Mouse (Mus musculus) kidney, embryonic 14.5 days (tissue): ENCODE measurements around the gene Lrrn3. TPM values are rescaled to one million over a fixed set of nuclear protein-coding genes. Genes with fewer than 3 reads are reported as not detected.
A peak's percentile ranks its signal among the peaks of the same experiment; 100 is the strongest.

Source experiments
- ATAC-seq: fragments of 200-750 bp; cut with Nextera tagmentation; 2 replicates; pipeline ENCODE4 v1.8.0; 2017; ENCODE audit warnings: moderate number of reproducible peaks, mild to moderate bottlenecking, moderate TSS enrichment, moderate library complexity; ENCODE audit not compliant: low FRiP score, low TSS enrichment
- H3K27ac ChIP-seq: fragments of 300-500 bp; sonication (generic); 2 replicates; pipeline ENCODE4 v1.5.1; 2014; ENCODE audit warnings: low read depth, mild to moderate bottlenecking, low read length, moderate library complexity, mixed read lengths
- H3K27me3 ChIP-seq: fragments of 300-500 bp; sonication (generic); 2 replicates; pipeline ENCODE4 v1.6.1; 2014; ENCODE audit warnings: mild to moderate bottlenecking, low read length; ENCODE audit not compliant: control insufficient read depth, insufficient read depth
- H3K36me3 ChIP-seq: fragments of 300-500 bp; sonication (generic); 2 replicates; pipeline ENCODE4 v1.6.1; 2014; ENCODE audit warnings: low read length, mixed read lengths; ENCODE audit not compliant: control insufficient read depth, insufficient read depth
- H3K4me1 ChIP-seq: fragments of 300-500 bp; sonication (generic); 2 replicates; pipeline ENCODE4 v1.6.1; 2014; ENCODE audit warnings: low read length, mixed read lengths; ENCODE audit not compliant: control insufficient read depth, insufficient read depth
- H3K4me2 ChIP-seq: fragments of 300-500 bp; sonication (generic); replicated peaks from 2 replicates; pipeline ENCODE4 v1.6.1; 2014; ENCODE audit warnings: low read depth, mild to moderate bottlenecking, low read length
- H3K4me3 ChIP-seq: fragments of 300-500 bp; sonication (generic); 2 replicates; pipeline ENCODE4 v1.5.1; 2014; ENCODE audit warnings: mild to moderate bottlenecking, low read length
- H3K9ac ChIP-seq: fragments of 300-500 bp; sonication (generic); 2 replicates; pipeline ENCODE4 v1.6.1; 2014; ENCODE audit warnings: low read depth, mild to moderate bottlenecking, low read length, moderate library complexity
- H3K9me3 ChIP-seq: fragments of 300-500 bp; sonication (generic); 2 replicates; pipeline ENCODE4 v1.6.1; 2016; ENCODE audit warnings: low read length; ENCODE audit not compliant: control insufficient read depth
- WGBS: fragments of 180-500 bp; shearing (Covaris S2); extraction: QIAGEN DNeasy Blood & Tissue Kit; methylation state at CpG from one replicate; pipeline ENCODE4 v1.1.7; 2014; 5-methylcytosine and 5-hydroxymethylcytosine counted together
- polyA plus RNA-seq: library from polyadenylated mRNA; unstranded; fragments of >200 nt; fragmentation: Nextera tagmentation; extraction: Ambion mirVana; gene quantifications from 2 replicates; pipeline ENCODE4 v1.2.1, GENCODE M21; 2014

Gene Lrrn3
- 2.3 and 3.7 TPM in 2 replicates for polyA plus RNA-seq

DNA sequence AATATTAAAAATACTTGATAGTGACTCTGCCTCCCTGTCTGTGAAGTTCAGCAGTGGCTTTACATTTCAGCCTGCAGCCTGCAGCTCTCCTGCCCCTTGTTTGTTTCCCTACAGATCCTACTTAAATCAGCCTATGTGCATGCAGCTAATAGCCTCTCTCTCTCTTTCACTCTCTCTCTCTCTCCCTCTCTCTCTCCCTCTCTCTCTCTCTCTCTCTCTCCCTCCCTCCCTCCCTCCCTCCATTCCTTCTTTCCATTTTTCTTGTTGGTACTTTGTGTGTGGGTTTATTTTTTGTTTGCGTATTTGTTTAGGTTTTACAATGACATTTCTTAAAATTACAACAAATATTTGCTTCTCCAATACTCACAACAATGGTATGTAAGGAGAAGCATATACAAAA, at the start of gene Lrrn3:
Gene Lrrn3 (minus strand): TSS at position 101 of the 400 bp plus-strand sequence.
- no peaks in the 10 kb centered on the region for H3K9me3 ChIP-seq
- peaks cover 4% of the 10 kb centered on the region; the same call in 1 of the 2 replicates for H3K27me3 ChIP-seq
- H3K4me1 ChIP-seq, result 0 out of 2 replicates have a peak, but pooled peaks cover 2% of the 10 kb centered on the region
- peak within 1 kb of the TSS; percentile 31; the same call in 1 of the 2 replicates for H3K9ac ChIP-seq
- H3K27ac ChIP-seq, result no peak within 1 kb of the TSS
- 92% methylated on average over 1 of the region's 1 CpGs for WGBS
- peak within 1 kb of the TSS; percentile 33 for H3K4me3 ChIP-seq
- no peak for ATAC-seq
- H3K36me3 ChIP-seq, result no peaks in the 10 kb centered on the region
- H3K4me2 ChIP-seq, result peak within 1 kb of the TSS; percentile 46

DNA sequence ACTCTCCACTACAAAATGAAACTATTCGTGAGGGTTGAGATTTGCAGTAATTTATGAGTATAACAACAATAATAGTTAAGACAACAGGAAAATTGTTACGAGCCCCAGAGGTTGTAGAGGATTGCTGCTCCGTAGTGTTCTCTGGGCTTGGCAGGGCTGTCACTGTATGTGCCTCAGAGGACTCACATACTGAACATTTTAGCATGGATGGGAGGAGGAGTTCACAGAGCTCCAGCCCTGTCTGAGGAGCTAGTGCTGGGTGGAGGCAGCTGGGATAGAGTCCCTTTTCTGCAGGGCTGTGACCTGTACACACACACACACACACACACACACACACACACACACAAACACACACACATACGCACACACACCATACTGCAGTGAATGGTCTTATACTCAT, 42.2 kb upstream of the Lrrn3 start:
- Histone ChIP-seq H3K9me3 (no peaks in the 10 kb centered on the region), H3K36me3 (no peaks in the 10 kb centered on the region), H3K4me3 (no peak overlapping the region), H3K27ac (no peak overlapping the region), H3K4me1 (no peaks in the 10 kb centered on the region), H3K27me3 (no peaks in the 10 kb centered on the region), H3K4me2 (no peak overlapping the region), H3K9ac (no peak overlapping the region)
- ATAC-seq, result no peak
- 58% methylated on average over 4 of the region's 4 CpGs for WGBS

DNA sequence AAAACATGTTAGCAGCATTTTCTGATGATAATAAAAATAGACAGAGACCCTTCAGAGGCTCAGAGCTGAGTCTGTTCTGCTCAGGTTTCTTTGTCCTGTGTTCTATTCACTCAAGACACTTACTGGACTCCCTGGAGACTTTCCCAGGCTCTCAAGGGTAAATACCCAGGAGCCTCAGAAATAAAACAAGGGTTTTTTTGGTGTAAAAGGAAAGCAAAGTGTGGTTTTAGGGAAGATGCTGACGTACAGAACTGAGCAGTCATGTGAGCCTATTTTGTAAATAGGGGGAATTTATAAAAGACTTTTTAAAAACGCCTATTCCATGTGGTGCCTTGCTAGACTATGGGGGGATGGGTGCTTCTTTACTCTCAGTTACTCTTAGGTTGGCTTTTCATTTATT, 40.5 kb upstream of the Lrrn3 start:
- WGBS, result 74% methylated on average over 2 of the region's 2 CpGs
- Histone ChIP-seq H3K9ac (no peak overlapping the region), H3K9me3 (no peaks in the 10 kb centered on the region)

DNA sequence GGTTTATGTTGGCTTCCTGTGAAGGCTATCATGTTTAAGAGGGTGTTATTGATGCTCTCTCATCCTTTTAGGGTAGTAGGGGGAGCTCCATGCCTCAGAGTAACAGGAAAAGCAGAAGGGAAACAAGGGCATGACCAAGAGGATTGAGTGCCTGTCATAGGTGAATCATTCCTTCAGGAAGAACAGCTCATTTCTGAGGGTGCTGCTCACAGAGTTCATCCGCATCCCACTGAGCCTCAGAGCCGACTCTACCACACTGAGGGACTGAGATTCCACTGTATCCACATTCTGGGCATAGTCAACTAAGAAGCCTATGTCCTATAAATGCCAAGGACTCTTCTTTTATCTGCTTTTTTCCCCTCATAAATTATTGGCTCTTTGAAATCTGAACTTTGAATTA, 35.4 kb upstream of the Lrrn3 start:
- Histone ChIP-seq H3K9me3 (no peaks in the 10 kb centered on the region), H3K4me1 (no peaks in the 10 kb centered on the region), H3K27ac (no peak overlapping the region), H3K36me3 (no peaks in the 10 kb centered on the region), H3K27me3 (no peaks in the 10 kb centered on the region), H3K9ac (no peak overlapping the region), H3K4me3 (no peak overlapping the region), H3K4me2 (no peak overlapping the region)
- WGBS, result 91% methylated on average over 2 of the region's 2 CpGs
- no peak for ATAC-seq

More for the DNA sequence above, 40.5 kb upstream of the Lrrn3 start:
- no peak for ATAC-seq
- no peaks in the 10 kb centered on the region for H3K4me1 ChIP-seq
- H3K27ac ChIP-seq, result no peak overlapping the region
- no peak overlapping the region for H3K4me2 ChIP-seq
- no peaks in the 10 kb centered on the region for H3K36me3 ChIP-seq
- no peak overlapping the region for H3K4me3 ChIP-seq
- H3K27me3 ChIP-seq, result no peaks in the 10 kb centered on the region

DNA sequence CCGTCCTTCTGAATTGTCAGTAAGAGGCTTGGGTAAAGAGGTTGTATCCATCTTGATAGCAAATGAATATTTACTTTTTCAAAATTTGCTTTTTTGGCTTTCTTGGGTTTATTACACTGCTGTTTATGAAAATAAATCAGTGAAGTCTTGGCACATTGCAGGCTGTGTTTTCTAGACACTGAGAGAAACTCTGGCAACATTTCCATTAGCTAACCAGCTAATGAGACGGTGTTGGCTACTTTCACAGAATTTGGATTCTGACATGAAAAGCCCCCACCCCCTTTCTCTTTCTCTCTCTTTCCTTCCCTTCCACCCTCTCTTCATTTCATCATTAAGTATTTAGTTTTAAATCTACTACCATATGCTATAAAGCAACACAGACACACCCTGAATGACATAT, 34.1 kb upstream of the Lrrn3 start:
- Histone ChIP-seq H3K36me3 (no peaks in the 10 kb centered on the region), H3K9ac (no peak overlapping the region), H3K4me1 (no peaks in the 10 kb centered on the region), H3K9me3 (no peaks in the 10 kb centered on the region), H3K4me2 (no peak overlapping the region), H3K27ac (no peak overlapping the region), H3K4me3 (no peak overlapping the region), H3K27me3 (no peaks in the 10 kb centered on the region)
- 78% methylated on average over 2 of the region's 2 CpGs for WGBS
- ATAC-seq, result no peak

DNA sequence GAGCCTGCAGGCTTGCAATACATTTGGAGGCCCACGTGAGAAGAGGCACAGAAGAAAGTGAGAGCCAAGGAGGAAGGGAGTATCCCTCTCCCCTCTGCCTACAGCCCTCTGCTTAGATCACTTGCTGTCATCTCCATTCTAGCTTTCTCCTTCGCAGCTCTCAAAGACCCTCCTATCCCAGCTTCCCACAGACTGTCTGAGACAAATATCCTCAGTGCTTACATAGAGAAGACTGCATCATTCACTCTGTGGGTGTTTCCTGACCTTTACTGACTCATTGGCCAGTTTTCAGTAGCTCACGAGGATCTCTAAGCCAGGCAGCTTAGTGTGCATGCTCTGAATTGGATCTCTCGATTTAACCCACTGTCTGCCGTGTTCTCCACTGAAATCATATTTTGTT, 32.7 kb upstream of the Lrrn3 start:
- no peak for ATAC-seq
- 58% methylated on average over 5 of the region's 5 CpGs for WGBS
- no peaks in the 10 kb centered on the region for H3K4me1 ChIP-seq

DNA sequence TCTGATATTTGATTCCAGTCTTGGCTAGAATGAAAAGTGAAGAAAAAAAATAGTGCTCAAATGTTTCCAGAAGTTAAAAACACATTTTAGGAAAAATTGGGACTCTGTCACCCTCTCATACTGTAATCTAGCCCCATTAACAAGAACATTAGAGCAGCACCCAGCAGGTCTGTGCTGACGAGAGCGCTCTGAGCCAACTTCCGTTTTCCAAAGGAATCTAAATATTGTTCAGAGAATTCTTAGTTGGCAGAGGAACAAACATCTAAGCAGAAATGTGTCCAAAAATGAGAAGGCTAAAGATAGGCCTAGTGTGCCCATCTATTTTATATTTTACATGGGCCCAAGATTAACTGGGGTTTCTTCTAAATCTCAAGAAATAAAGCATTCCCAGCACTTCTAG, 24.4 kb upstream of the Lrrn3 start:
- no peaks in the 10 kb centered on the region for H3K36me3 ChIP-seq
- H3K27ac ChIP-seq, result no peak overlapping the region
- H3K27me3 ChIP-seq, result no peaks in the 10 kb centered on the region
- no peak overlapping the region for H3K4me3 ChIP-seq
- H3K4me2 ChIP-seq, result no peak overlapping the region
- no peaks in the 10 kb centered on the region for H3K9me3 ChIP-seq
- H3K4me1 ChIP-seq, result no peaks in the 10 kb centered on the region
- WGBS, result 89% methylated on average over 3 of the region's 3 CpGs
- ATAC-seq, result no peak
- no peak overlapping the region for H3K9ac ChIP-seq

More for the DNA sequence above, 32.7 kb upstream of the Lrrn3 start:
- Histone ChIP-seq H3K9ac (no peak overlapping the region), H3K36me3 (no peaks in the 10 kb centered on the region), H3K4me3 (no peak overlapping the region), H3K9me3 (no peaks in the 10 kb centered on the region), H3K27me3 (no peaks in the 10 kb centered on the region), H3K4me2 (no peak overlapping the region), H3K27ac (no peak overlapping the region)

DNA sequence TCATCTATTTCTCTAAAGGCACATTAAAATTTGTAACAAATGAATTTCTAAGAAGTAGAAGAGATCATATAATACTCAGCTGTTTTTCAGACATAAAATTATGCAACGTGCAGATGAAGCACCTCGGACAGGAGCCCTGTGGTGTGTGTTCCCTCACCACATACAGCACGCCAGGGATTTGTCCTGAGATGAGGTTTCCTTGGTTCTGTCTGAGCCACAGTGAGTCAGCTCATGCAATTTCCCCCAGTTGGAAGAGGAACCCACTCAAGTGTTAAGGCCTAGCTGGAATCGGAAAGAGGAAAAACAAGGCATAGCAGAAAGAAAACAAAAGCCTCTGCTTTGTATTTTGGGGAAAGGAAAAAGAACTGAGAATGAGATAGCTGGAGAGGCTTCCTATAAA, 22.4 kb upstream of the Lrrn3 start:
- no peak overlapping the region for H3K27ac ChIP-seq
- no peak overlapping the region for H3K4me2 ChIP-seq
- ATAC-seq, result no peak
- no peaks in the 10 kb centered on the region for H3K4me1 ChIP-seq
- no peaks in the 10 kb centered on the region for H3K36me3 ChIP-seq
- no peaks in the 10 kb centered on the region for H3K27me3 ChIP-seq
- H3K9me3 ChIP-seq, result no peaks in the 10 kb centered on the region
- no peak overlapping the region for H3K9ac ChIP-seq
- H3K4me3 ChIP-seq, result no peak overlapping the region
- WGBS, result 78% methylated on average over 4 of the region's 4 CpGs

DNA sequence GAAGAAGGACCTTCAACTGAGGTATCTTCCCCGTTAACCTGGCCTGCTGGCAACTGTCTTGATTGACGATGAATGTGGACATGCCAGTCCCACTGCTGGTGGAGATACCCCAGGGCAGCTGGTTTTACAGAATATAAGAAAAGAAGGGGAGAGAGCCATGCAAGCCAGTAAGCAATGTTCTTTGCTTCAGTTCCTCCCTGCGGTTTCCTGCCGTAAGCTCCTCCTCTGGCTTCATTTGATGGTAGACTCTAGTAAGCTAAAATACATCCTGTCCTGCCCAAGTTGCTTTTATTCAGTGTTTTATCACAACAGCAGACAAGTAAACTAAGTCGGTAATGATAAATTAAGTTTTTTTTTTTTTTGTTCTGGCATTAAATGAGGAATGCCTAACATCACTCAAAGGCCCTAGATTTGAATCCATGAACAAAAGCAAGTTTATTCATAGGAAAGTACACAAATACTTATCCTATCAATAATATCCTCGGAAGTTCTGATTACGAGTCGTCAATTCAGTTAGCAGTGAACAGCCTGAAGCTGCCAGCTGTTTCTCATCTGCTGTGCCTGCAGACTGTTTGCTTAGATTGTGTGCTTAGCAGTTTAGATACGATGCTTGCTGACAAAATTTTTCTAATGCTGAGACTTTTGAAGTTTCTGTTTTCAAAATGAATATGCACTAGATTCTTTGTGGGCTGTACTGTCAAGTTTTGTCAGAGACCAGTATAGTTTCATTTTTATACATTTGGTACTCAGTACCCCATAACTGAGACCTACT, 14.0 kb upstream of the Lrrn3 start:
- Histone ChIP-seq H3K4me1 (no peaks in the 10 kb centered on the region), H3K9ac (no peak overlapping the region), H3K4me3 (no peak overlapping the region), H3K27ac (no peak overlapping the region), H3K27me3 (no peaks in the 10 kb centered on the region), H3K4me2 (no peak overlapping the region), H3K9me3 (no peaks in the 10 kb centered on the region), H3K36me3 (no peaks in the 10 kb centered on the region)
- ATAC-seq, result no peak
- 64% methylated on average over 9 of the region's 9 CpGs for WGBS
